Mouse (Mus musculus) right cerebral cortex, postnatal 25 days (tissue): ENCODE measurements around the gene Fam209.
A peak's percentile ranks its signal among the peaks of the same experiment; 100 is the strongest.

Experiments used
- DNase-seq: peaks from one replicate; pipeline ENCODE4 v3.0.0; 2022

The Fam209 gene

DNA sequence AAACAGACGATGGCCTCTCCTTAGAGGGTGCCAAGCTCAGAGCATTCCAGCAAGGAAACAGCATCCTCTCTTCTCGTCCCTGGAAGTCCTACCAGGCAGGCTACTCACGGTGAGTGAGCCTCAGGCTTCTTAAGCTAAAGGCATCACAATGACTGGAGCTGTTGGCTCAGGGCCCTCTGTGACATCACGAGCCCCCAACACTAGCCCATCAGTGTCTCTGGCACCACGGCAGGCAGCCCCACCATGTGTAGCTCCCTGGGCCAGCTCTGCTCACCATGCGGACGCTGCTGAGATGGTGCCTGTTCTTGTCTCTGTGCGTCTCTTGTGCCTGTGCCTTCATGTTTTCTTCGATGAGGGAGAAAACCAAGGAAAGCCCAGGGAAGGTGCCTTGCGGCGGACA is at the start of gene Fam209:
TSS of gene Fam209 (plus strand) at position 203 of the 400 bp plus-strand sequence.
- DNase-seq: no peak

DNA sequence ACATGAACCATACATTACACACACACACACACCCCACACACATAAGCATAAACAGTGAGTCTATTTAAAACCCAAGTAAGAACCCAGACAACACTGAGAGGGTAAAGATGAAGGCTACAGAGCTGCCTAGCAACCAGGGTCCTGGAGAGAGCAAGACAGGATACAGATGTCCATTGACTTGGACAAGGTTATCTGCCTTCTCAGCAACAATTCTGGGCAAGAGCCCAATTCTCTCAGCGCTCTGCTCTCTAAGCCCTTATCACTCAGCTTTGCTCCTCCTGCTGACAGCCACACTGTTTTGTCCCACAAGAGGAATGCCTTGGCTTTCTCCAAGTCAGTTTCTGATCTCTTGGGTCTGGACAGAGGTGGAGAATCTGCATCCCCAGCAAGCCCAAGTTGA is 41.7 kb upstream of the Fam209 start:
- no peak for DNase-seq

DNA sequence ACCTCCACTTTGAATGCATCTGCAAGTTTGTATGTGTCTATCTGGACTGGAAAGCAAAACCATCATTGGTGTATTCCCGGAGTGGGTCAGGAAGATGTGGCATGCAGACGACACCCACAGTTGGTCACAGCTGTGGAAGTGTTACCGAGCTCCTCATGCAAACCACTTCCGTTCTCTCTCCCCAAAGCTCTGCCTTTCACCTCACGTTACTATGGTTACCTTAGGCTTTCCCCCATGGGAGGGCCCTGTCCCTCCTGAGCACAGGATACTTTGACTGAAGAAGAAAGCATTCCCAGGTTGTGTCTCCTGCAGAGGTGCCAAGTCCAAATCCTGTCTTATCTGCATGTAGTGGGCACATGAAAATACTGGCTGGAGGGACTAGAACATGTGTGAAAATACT is 38.6 kb upstream of the Fam209 start:
- no peak for DNase-seq

DNA sequence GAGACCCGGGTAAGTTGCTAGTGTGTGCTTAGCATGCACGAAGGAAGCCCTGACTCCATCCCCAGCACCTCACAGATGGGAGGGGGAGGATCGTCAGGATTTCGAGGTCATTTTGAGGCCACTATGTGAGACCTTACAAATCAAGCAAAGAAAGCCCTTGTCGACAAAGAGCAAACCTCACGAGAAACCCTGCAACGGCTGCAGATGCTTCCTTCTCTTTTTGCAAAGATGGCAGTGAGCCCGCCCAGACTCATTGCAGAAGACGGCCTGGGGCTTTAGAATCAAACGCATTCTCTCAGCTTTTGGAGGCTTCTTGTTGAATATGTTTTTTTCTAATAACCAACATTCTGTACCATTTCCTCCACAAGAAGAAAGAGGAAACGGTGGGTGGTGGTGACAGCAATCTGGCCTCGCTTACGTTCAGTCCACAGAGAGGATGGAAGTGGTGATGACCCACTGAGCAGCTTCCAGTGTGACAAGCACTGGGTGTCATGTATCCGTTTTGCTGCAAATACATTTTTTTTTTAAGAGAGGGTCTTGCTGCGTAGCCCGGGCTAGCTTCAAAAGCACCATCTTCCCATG is 34.9 kb upstream of the Fam209 start:
- DNase-seq: no peak

DNA sequence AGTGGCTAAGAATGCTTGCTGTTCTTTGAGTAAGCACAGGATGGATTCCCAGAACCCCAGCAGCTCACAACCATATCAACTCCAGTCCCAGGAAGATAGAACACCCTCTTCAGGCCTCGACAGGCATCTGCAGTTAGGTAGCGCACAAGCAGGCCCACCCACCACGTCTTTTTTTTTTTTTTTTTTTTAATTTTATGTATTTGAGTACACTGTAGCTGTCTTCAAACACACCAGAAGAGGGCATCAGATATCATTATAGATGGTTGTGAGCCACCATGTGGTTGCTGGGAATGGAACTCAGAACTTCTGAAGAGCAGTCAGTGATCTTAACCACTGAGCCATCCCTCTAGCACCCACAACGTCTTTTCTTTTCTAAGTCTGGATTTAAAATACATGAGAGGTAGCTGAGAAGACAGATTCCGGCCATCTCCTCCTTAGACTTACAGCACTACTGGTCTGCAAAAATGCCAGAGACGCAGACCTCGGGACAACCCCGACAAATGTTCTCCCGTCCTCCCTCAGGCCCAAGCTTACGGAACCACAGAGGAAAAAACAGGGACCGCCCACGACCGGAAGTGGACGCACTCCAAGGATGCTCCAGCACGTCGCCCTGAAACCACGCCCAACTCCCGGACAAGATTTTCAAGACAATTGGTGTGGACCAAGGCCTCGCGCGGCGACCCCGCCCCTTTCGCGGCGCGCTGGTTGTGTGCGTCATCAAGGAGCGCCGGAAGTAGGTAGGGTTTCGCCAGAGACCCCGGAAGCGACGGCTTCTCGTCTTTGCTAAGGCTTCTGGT is 32.3 kb upstream of the Fam209 start, which contains the start of gene Rtf2:
TSS of gene Rtf2 (plus strand) at position 714 of the 797 bp plus-strand sequence.
- DNase-seq: peak; percentile 99

DNA sequence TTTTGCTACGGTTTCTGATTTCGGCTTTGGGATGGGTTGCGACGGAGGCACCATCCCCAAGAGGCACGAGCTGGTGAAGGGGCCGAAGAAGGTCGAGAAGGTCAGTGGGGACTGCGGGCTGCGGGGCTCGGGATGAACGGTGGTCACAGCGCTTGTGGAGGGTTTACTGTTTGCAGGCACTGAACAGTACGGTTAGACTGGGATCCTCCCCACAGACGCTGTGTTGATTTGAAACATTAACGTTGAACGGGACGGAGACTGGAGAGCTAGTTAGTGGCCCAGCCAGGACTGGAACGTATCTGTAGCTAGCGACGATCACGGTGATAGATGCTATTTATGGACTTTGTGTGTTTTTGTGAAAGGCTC is 31.7 kb upstream of the Fam209 start:
- no peak for DNase-seq

DNA sequence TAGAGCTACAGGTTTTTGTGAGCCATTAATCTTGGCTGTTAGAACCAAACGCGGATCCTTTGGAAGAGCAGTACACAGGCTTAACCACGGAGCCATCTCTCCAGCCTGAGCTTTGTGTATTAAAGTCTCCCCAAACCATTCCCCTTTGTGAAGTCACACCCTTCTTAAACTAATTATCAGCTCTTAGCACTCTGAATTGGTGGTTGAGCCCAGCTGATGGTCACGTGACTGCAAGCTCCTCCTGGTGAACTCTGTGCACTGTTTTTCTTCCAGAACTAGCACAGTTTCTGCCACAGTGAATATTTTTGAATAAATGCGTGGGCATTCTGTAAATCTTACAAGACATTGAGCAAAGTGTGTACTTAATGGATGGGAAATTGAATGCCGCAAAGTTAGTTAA is 31.1 kb upstream of the Fam209 start:
- no peak for DNase-seq

DNA sequence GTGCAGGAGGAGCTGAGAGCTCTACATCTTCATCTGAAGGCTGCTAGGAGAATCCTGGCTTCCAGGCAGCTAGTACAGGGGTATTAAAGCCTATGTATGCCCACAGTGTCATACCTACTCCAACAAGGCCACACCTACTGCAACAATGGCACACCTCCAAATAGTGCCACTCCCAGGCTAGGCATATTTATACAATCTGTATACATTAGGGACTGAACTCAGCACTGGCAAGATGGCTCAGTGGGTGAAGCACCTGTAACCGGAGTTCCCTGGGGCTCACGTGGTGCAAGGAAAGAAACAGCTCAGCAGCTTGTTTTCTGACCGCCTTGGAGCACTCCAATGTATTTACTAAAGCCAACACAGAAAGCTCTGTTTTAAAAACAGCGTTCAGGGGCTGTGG is 26.7 kb upstream of the Fam209 start:
- DNase-seq: no peak

DNA sequence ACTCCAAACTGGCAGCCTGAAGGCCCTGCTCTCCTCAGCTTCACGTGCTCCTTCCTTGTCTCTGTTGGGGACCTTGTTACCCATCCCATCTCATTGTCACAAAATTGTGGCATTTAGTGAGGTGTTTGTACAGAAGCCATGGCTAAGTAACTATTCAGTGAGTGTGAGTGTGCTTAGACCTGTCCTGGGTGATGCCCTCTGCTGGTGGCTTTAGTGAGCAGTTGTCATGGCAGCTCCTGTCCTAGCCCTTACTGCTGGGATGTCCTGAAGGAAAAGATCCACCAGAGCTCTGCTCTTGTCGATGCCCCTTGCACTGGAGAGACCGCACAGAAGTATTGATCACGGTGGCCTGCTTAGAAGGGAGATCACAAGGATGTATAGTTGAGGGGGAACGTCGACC is 25.0 kb upstream of the Fam209 start:
- DNase-seq: no peak

DNA sequence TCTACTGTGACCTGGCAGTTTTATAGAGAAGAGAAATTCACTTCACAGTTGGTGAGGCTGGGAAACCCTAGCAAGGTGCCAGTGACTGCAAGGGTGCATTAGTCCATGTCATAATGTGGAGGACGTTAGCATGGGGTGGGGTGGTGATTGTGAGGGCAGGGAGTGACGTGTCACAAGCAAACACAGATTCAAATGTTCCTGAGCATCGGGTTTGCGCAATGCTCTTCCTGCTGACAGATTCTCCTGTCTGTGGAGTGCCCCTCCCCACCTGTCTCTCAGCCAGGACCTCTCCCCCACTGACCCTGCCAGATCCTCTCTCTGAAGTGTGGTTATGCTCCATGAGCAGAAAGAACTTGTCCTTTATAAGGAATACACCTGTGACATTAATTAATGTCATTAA is 24.0 kb upstream of the Fam209 start:
- no peak for DNase-seq

DNA sequence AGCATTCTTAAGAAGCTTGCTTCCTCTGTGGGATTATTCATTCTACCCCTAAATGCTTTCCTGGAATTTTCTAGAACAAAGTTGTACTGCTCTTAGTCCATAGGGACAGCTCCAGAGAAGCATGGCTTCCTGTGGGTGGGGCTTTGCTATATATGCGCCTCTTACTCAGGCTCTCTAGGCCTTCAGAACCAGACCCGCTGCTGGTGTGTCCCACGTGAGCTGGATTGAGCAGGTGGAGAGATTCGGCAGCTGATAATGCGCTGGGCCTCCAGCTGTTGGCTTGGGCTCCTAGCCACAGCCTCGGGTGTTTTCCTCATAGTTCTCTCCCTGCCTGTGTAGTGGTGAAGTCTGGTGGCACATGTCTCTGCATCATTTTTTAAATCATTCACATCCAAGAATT is 21.7 kb upstream of the Fam209 start:
- DNase-seq: no peak

DNA sequence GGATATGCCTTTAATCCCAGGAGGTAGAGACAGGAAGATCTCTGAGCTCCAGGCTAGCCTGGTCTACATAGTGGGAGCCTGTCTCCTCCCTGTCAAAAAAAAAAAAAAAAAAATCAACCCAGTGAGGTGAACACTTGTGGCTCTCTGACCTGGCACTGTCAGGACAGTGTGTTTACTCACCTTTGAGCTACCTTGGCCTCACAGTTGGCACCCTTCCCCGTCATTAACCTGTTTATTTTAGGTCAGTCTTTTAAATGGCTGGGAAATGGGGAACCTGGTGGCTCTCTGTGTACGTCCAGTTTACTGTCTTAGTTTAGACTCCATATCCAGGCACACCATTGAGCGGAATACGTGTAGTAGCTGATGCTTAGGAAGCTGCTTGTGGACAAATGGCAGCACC is 20.3 kb upstream of the Fam209 start:
- DNase-seq: no peak

DNA sequence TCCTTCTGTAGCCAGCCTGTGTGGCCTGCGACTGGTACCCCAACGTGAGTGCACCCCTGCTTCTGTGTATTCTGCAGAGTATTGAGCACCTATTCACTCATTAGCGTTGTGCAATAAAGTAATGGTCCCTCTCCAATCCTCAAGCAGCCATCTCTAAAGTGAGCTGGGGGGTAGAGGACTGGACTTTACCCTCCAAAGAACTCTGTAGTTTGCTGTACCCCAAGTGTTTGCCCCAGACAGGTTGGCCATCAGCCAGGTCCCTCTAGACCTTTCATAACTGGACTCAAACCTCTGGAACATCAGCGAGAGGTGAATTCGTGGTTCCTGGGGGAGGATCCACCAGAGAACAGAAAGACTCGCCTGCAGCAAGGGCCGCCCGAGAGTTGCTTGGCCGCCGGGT is 19.9 kb upstream of the Fam209 start:
- DNase-seq: no peak

DNA sequence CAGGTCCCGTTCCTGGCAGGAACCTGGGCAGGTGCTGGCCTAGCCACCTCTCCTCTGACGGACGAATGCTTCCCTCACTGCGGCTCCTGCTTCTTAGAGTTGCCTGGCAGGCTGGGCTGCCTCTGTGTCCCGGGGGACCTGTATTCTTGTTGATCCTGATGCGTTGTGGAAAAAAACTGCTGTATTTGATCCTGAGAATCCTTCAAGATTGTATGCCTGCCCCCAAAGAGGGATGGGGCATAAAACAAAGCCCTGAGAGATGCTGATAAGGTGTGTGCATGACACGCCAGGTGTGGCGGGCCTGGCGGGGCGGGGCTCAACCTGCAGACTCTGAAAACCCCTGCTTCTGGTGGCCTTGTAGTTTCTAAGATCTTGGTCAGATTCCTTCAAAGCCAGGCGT is 13.8 kb upstream of the Fam209 start, which contains the start of gene Gcnt7:
TSS of gene Gcnt7 (minus strand) at position 101 of the 400 bp plus-strand sequence.
- DNase-seq: no peak

DNA sequence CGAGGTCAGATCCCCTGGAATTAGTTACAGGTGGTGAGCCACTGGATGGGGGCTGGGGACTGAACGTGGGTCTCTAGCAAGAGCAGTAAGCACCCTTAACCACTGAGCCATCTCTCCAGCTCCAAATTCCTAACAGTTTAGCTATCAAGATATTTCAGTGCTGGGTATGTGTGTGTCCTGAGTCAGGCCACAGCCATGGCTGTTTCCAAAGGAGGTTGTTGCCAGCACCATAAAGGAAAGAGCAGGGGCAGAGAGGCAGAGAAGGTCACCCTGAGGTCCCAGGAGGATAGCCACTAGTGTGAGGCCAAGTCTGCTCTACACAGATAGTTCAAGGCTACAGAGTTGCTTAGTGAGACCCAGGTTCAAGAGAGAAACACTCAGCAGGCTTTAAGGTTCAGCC is 11.7 kb upstream of the Fam209 start:
- DNase-seq: no peak

DNA sequence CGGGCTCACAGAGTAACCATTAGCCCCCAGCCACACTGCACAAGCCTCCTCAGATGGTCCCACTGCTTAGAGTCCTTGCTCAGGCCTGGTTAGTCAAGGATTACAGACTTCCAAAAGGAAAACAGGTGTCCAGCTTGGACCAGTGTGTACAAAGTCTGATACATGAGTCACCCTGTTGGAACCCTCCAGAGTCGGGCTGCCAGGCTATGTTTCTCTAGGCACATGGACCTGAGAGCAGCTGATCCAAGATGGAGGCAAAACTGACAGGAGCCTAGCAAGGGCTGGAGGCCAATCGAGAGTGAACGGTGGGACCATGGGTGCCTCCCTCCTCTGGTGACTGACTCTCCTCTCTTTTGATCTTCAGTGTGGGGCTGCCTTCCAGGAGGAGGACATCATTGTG is 9.5 kb upstream of the Fam209 start:
- DNase-seq: no peak

DNA sequence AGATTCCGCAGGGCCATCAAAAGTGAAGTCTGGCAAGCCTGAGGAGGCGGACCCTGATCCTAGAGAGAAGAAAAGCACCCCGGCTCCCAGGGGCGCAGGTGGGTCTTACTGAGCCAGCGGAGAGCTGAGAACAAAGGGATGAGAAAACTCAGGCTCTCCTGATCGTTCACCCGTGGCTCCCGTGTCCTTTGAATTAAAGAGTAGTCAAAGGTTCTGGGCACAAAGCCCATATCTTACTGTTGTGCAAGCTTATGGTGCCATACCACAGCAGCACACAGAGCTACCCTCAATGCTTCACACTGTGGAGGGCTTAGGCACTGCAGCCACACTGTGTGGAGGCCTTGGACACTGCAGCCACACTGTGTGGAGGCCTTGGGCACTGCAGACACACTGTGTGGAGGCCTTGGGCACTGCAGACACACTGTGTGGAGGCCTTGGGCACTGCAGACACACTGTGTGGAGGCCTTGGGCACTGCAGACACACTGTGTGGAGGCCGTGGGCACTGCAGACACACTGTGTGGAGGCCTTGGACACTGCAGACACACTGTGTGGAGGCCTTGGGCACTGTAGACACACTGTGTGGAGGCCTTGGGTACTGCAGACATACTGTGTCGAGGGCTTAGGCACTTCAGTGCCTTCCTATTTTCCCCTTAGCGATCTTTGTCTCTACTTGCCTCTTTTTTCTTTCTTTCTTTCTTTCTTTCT is 5.7 kb upstream of the Fam209 start:
- DNase-seq: no peak

DNA sequence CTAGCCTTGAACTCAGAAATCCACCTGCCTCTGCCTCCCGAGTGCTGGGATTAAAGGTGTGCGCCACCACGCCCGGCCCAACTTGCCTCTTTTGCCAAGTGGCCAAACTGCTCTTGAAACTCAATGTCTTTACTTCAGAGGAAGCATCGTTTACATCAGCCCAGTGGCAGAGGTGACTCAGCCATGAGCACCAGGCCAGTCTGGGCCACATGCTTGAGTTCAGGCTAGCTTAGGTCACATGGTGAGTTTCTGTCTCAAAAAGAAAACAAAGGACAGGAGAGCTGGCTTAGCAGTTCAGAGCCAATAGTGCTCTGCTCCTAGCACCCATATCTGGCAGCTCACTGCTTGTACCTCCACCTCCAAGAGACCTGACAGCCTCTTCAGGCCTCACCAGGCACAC is 5.1 kb upstream of the Fam209 start:
- no peak for DNase-seq

DNA sequence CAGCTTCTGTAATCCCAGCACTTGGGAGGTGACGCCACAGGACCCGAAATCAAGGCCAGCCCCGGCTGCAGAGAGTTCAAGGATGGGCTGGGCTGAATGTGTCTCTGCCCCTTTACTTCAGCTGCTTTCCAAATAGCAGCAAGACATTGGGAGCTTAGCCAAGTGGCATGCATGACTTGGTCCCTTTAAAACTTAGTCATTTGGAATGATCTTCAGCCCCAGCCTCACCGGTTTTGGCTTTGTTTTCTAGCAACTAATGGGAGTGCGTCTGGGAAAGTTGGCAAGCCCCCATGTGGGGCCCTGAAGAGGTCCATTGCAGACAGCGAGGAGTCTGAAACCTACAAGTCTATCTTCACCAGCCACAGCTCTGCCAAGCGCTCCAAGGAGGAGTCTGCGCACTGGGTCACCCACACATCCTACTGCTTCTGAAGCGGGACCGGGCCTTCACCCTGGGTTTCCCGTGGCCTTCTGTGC is 3.9 kb upstream of the Fam209 start:
- DNase-seq: no peak

DNA sequence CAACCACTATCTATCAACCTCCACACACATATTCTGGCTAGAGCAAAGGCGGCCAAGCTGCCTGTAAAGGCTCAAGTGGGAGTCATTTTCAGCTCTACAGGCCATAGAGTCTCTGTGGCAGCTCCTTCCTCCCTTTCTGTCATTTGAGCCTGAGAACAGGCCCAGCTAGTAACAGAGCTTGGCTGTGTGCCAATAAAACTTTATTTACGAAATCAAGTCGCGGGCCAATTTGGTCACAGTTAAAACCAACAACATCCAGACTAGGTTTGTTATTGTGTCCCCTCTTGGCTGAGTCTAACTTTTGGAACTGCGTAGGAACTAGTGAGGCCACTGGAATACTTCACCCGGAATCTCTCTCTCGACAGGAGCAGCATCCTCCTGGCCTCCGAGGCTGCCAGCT is 1.3 kb downstream of the Fam209 start:
- no peak for DNase-seq

DNA sequence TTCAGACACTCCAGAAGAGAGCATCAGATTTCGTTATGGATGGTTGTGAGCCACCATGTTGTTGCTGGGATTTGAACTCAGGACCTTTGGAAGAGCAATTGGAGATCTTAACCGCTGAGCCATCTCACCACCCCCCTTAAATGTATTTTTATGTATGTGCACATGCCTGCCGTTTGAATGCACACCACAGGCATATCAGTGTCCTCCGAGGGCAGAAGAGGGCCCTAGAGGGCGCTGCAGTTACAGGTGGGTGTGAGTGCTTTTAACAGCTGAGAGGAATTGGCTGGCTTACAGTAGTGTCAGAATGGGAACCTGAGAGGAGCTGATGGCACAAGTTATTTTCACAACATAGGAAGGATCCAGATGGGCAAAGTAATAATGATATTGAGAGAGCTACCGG is 2.6 kb downstream of the Fam209 start:
- DNase-seq: no peak

DNA sequence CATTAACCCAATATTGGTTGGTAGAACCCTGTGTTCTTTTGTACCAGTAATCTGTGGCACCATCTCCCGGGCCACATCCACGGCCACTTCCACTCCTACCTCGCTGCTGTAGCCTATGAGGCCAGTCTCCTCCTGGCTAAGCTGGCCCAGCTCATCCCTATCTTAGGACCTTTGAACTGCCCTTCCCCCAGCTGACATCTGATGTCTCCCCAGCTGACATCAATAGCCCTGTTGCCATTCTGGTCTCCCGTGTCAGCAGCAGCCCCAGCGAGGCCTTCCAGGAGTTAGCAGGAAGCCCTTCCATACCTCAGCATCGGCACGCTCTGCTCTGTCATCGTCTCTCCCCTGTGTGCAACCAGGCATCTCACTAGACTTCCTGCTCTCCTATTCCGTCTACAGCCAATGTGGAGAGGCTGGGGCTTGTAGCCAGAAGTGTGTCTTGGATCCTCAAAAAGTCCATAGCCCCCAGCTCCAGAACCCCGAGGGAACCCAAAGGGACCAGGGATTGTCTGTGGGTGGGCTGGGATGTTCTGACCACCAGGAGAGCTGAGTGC is 4.5 kb downstream of the Fam209 start:
- no peak for DNase-seq

DNA sequence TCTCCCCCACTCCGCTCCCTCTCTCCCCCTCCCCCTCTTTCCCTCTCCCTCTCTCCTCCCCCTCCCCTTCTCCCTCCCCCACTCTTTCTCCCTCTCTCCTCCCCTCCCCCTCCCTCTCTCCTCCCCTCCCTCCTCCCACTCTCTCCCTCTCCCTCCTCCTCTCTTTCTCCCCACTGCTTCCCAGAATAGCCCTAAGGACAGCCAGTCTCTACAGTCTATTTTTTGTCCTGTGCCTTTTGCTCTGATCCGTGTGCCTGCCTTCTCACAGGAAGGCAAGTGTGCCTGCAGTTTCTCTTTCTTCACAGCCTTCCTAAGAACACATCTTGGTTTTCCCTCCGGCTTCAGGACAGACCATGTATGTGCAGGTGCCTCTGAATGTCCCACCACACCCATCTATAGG is 5.0 kb downstream of the Fam209 start:
- DNase-seq: no peak

DNA sequence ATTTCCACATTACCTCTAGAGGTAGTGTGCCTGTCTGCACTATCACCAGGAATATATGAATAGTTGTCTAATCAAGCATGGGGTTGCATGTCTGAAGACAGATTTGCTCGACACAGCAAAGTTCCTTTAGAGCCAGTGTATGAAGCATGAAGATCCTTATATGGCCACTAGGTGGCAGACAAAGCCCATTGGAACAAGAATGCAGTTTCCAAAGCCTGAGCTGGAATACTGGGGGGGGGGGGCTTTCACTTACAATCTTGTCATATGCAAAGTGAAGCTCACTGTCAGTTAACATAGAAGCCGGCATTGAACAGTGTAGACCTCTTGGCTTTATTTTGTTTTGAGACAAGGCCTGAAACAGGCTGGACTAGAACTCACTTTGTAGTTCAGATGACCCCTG is 5.5 kb downstream of the Fam209 start:
- DNase-seq: peak; percentile 41
